Mouse (Mus musculus) urinary bladder, postnatal 10 days (tissue): ENCODE measurements around the gene Secisbp2.

Experiments used
- DNase-seq: peaks from one replicate; pipeline ENCODE4 v3.0.0; 2022; ENCODE audit warnings: low spot score

Gene Secisbp2

DNA sequence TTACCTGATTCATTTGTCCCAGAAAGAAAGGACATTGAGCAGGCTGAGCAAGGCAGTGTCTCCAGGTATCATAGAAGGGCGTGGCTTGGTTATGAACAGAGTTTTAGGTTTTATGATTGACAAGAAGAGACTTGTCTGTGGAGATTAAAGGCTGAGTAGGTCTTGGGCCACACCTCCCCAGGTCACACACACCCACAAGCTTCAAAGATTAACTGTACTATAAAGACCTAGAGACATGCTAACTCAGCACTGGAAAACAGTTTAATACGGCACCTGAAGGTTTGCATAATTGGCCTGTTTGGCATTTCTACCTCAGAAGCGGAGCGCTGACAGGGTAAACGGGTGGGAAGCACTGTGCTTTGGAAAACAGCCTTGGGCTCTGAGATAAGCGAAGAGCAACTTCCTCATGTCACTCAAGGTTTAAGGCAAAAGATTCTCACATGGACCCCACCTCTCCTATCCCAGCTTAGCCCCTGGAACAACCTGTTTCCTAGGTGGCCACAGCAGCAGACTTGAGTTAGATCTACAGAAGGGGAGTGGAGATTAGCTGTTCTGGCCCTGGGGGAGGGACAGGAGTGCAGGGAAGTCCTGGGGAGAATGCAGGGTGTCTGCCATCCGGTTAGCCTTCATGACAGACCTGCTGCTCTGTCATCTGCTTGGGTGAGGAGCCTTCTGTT lies 33.9 kb downstream of the Secisbp2 start:
- no peak for DNase-seq

DNA sequence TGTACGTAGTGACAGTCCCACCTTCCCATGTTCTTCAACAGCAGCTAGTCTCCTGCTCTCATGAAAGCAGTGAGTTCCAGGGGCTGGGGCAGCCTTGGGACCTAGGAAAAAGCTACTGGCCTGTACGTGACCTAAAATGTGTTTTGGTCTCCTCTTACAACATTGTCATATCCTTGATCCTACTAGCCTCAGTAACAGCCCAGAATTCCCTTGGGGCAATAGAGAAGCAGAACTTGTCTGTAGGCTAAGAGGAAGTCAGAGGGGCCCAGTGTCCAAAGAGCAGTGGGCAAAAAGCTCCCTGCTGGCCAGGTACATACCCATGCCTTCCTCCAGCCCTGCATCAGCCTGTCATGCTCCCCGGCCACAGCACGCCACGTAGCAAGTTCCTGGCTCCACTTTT lies 35.5 kb downstream of the Secisbp2 start:
- DNase-seq, result no peak

DNA sequence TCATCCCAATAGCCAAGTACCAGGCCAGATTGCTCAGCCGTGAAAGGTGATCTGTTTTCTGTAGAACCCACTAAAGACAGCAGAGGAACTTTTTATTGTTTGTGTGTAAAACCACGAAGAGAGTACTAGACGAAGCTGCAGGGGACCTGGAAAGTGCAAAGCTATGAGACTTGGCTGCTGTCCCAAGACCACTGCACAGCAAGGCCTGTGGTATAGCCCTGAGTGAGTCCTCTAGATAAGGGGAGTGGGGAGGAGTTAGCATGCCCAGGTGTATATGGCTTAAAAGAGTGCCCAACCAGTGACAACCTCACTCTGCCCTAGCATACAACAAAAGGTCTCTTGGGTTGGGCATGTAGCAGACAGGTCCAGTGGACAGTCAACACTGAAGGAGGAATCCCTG lies 37.2 kb downstream of the Secisbp2 start:
- DNase-seq, result no peak

DNA sequence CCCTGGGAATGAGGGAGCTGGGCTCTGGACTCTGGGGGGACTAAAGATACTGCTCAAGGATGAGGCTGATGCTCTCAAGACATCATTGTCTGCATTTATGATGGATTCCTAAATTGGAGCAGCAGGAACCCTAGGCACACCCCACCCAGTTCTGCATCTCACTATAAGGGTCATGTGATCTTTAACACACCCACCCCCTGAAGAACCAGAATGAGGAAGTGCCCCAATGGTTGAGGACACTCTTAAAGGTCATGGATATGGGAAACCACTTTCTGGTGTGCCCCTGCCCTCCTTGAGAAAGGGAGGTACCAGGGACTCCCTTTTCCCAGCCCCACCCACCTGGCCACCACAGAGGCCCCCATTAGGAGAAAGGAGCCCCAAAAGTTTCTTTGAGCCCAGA lies 45.0 kb downstream of the Secisbp2 start:
- no peak for DNase-seq

DNA sequence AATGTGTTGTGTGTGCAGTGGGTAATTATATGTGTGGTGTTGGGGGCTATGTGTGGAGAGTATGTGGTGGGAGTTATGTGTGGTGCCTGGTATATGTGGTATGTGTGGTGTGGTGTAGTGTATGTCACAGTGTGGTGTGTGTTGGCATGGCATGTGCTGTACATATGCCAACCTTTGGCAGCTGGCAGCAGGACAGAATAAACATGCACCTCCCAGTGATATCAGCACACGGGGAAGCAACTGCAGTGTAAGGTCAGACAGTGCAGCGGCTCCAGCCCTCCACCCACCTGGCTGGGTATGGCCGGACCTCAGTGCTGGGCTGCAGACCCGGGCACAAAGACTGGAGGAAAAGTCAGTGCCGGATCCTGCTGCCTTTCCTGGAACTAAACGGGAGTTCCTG lies 46.0 kb downstream of the Secisbp2 start:
- DNase-seq, result no peak

DNA sequence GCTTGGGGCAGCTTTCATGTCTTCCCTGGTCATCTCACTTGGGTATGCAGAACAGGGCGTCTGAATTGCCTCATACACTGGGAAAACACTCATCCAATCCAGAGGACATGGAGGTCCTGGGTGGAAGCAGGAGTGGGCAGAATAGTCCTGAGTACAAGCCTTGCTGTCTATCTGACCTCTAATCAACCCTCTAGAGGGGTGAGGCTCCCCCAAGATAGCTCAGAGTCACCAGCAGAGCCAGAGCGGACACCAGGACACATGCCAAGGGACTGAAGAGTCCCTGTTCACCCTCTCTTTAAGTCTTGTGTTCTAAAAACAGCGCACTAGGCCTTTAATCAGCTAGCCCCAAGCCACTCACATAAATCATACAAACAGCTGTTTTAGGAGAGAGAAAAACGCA lies 46.4 kb downstream of the Secisbp2 start:
- no peak for DNase-seq

DNA sequence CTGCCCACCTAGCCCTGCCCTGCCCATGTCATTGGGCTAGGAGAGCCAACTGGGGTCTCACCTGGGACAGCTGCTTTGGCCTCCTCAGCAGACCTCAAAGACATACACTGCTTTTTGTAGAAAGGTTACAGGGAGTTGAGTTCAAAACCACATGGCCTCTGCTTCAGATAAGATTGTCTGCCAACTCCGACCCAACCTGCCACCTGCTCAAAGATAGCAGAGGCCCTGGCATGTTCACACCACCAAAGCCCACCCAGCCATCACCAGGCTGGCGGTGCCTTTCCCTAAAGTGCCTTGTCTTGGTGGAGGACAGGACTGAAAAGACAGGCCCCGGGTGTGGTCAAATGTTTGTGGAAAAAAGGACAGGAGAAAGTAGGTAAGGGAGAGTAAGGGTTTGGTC lies 46.8 kb downstream of the Secisbp2 start:
- no peak for DNase-seq

DNA sequence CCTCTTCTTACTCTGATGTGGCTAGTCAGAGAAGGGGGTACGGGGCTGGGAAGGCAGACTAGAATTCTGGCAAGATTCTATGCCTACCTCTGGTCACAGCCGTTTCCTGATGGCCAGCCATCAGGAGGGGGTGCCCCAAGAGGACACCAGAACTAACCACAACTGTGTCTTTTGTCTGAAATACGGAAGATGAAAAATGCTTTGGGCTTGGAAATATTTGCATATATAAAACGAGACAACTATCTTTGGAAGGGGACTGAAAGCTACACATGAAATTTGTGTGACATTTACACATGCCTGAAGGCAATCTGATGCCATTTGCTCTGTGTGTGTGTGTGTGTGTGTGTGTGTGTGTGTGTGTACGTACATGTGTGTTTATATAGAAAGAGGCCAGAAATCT lies 52.4 kb downstream of the Secisbp2 start:
- DNase-seq, result no peak

DNA sequence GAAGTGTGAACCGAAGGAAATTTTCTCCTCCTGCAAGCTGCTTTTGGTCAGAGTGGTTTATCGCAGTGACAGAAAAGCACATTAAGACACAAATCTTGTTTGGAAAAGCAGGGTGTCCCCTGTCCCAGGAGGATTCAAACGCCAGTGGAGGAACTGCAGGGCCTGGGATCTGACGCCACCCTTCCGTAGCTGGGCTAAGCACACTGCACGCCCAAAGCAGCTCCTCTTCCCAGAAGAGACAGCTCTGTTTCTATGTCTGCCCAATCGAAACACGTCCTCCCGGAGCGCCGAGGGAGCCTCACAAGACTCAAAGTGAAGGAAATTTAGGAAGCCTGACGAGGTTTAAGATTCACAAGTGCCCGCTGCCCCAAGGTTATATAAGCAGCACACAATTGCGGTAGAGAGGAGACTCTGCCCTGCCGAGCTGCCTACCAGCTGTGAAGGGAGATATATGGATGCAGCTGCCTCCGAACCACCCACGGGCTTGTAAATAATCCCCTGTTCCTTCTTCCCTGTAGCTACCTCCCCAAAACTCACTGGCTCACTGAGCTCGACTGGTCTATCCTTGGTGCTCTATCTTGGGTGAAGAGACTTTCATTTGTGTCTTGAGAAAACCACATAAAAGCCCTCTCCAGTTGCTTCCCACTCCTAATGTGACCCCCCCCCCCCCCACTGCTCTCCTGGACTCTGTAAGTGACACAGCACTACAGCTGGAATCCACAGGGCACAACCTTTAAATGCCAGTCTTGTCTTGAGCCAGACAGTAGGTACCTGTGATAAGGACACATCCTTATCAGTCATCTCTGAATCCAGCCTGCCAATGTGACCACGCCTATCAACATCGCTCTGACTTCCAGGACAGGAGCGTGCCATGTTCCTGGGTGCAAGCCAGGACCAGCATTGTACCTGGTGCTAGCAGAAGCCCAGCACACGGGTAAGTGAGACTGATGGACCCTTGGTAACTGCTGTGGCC lies 54.7 kb downstream of the Secisbp2 start:
- DNase-seq, result no peak

DNA sequence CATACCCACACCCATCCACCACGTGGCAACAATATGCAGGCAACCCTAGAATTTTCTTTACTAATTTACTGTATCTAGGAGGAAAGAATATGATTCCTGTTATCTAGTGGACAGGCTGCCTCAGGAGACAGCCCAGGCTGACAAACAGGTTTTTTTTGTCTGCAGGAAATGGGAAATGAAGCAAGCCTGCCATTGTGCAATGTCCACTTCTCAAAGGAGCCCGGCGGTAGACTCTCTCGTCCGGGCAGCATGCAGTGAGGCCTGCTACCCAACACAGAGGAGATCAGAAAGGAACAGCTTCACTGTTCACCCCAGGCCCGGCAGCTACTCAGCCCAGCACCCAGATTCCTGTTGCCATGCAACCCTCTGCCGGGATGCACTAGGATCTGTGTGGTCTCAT lies 59.2 kb downstream of the Secisbp2 start:
- DNase-seq, result no peak

DNA sequence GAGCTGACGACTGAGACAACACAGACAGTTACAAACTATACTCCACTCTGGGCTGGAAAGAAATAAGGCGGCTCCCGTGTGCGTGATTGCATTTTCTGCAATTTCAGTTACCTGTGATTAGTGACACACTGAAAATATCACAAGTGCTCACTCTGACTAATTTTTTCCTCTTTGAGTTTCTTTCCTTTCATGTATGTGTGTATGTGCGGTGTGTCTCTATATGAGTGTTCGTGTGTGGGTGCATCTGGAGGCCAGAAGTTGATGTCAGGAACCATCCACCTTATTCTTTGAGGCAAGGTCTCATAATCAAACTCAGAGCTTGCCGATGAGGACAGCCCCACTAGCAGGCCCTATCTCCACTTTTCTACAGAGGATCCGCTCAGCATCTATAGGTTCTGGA lies 60.5 kb downstream of the Secisbp2 start:
- DNase-seq, result no peak

DNA sequence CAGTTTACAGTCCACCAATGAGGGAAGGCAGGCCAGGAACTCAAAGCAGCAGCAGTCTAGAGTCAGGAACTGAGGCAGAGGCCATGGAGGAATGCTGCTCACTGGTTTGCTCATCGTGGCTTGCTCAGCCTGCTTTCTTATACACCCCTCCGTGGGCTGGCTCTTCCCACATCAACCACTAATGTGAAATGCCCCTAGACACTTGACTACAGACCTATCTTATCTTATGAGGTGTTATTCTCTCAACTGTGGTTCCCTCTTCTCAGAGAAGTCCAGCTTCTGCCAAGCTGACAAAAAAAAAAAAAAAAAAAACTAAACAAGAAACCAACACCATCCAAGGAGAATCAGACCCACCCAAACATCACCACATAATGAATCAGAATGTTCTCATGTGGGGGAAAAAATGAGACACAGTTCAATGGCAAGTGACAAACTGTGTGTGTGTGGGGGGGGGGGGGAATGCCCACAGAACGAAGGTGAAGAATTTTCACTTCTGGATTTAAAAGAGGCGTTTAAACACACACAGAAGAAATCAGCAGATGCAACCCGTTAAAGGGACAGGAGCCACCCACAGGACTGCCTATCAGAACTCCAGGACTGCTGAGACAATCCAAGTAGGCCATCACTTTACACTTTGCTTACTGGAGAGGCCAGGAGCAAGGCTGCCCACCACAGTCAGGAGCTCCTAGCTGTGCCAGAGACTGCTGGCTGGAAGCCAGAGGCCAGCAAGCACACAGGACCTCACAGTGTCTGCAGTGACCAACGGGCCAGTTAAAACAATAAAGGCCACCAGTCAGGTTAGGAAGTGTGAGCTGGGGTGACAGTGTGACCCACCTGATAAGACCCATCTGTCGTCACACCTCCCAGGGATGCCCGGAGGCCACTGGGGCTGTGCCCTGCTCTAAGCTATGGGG lies 65.1 kb downstream of the Secisbp2 start:
- DNase-seq, result no peak

DNA sequence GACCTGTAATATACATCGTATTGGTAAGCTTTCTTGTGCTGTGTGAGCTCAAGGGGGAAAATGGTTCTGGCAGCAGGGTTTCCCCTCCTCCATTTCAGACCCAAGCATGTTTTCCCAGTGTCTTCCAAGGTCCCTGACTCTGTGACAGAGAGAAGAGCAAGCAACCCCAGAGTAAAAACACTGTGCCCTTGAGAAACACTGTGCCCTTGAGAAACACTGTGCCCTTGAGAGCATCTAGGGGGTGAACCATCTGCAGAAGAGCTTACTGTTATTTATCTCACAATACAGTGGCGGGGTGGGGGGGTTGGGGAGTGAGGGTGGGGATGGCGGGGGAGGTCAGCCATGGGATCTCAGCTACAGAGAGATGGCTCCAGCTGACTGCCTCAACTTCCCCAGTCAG lies 67.8 kb downstream of the Secisbp2 start:
- DNase-seq, result no peak

DNA sequence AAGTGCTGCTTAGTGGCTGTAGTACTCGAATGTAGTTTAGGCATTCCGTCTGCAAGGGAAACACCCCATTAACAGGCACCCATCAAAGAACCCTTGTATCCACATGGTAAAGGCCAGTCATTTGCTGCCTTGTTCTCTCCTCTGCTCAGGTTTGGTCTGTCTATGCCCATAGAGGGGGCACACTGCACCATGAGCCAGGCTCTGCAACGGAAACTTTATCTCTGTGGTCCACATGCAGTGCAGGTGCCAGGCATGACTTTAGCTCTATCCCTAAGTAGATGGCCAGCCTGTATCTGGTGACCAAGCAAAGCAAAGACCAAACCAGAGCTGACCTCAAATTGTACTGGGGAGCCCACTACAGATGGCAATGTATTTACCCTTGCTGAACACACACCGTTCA lies 69.1 kb downstream of the Secisbp2 start:
- no peak for DNase-seq

DNA sequence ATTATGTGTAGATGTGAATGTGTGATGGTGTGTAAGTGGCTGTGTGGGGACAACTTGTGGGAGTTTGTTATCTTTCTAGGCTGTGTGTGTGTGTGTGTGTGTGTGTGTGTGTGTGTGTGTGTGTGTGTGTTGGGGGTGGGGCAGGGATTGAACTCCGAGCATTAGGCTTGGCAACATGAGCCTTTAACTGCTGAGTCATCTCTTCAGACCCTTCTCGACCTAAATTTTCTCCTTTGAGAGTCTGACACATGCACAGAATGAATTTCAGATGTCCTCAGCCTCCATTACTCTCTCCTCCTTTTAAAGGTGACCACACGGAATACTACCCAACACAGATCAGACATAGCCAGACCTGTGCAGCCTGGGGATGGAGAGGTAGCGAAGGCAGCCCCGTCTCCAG lies 71.6 kb downstream of the Secisbp2 start:
- no peak for DNase-seq

DNA sequence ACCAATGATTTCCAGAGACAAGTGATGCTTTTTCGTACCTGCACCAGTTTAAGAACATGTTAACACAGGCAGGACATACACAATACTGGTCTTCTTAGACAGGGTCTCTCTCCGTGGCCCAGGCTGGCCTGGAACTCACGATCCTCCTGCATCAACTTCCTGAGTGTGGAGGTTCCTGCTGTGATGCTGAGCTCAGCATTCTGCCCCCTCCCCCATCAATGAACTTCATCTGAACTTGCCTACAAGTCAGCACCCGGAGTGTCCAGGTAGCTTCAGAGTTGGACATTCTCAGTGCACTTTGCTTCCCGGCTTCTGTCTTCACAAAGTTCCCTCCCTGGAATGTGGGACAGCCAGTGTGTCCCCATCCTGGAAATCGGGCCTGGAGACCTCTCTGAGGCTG lies 73.1 kb downstream of the Secisbp2 start:
- no peak for DNase-seq

DNA sequence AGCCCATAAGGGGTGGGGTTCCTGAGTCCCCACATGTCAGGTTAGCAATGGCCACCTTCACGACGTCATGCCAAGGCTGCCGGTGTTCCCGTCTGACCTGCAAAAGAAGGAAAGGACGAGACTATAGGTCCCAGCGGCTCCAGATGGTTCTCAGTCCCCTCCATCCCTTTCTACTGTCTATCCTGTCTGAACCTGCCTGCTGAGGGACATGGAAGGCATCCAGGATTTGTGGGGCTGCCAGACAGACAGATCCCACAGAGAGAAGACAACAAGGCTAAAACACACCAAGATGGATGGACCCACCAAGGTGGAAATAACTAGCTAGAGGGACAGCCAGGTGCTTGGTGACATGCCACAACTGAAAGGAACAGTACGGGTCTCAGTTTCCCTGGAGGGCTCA lies 73.9 kb downstream of the Secisbp2 start:
- no peak for DNase-seq

DNA sequence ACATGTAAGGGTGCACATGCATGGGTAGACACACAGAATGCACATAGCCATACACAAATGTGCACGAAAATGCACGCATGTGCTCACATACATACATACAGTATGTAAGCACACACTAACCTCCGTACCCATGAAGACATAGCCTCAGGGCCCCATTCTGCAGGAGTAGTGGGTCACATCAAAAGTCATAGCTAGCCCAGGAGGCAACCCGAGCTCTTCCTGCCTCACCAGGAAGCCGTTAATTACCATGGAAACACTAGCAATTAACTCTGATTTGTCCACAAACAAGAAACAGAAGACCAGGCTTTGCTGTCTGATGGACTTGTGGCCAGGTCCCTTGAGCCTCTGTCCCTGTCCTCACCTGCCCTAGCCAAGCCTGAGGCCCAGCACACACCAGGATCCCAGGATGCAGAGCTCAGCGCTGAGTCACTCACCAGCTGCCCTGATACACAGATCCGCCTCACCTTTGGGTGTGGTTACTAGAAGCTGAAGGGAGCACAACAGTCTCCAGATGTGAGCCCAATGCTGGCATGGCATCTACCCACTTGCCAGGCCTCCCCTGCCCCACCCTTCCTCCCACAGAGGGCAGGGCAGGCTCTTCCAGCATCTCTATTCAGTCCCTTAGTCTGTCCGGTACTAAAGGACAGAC lies 74.6 kb downstream of the Secisbp2 start:
- DNase-seq, result no peak

DNA sequence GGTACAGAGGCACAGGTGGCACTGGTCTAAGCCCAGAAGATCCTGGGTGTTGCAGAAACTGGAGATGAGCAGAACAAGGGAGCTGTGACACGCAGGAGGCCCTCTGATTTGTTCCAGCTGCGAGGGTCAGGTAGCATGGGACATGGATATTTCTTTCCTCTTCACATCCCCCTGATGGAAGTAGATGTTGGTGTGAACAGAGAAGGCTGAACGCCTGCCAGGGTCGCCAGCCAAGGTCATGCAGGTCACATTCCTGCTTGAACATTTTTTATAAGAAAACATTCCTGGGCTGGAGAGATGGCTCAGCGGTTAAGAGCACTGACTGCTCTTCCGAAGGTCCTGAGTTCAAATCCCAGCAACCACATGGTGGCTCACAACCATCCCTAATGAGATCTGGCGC lies 75.9 kb downstream of the Secisbp2 start:
- no peak for DNase-seq

DNA sequence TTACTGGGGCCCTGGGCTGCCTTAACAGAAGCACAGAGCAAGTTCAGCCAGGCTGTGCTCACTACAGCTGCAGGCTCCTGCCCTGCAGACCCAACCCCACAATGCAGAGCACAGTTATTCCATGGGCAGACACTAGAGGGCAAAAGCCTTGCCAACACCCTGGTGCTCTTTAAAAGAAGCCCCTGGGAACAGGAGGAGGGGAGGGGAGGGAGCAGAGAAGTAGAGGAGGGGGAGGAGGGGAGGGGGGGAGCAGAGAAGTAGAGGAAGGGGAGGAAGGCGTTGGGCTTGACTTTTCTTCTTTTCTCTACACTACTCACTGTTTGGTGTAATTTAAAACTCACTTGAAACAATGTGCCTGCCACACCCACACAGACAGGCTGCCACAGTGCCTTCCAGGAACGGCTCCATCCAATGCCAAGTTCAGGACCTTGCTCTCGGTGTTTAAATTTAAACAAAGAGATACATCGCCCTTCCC lies 78.4 kb downstream of the Secisbp2 start:
- DNase-seq, result no peak

DNA sequence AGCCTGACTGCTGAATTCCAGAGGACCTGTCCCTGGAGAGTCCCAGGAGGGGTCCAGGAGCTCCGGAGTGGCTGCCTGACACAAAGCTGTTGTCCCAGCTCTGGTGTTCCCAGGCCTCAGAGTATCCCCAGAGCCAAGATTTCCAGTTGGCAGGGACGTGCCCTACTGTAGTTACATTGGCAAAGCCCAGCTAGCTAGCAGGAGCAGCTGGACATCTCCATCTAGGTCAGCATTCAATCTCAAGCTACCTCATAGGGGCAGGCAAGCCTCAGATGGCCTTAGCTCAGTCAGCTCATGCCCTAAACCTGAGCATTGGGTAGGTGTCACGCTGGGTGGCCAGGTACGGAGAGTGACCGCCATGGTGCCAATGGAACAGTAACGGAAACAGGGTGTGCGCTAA lies 80.0 kb downstream of the Secisbp2 start:
- no peak for DNase-seq
